Mouse (Mus musculus) stomach, postnatal 0 days (tissue): Measurements from ENCODE around the gene Angel2.

Experiments used
- CTCF ChIP-seq: IDR thresholded peaks from 2 replicates; pipeline ENCODE4 v1.5.1; 2016; ENCODE audit warnings: antibody characterized with exemption, low read depth, mild to moderate bottlenecking, moderate library complexity
- EP300 ChIP-seq: optimal IDR thresholded peaks from 2 replicates; pipeline ENCODE3; 2016; ENCODE audit warnings: antibody characterized with exemption

- TF ChIP-seq CTCF = no peak
- no peak for TF ChIP-seq EP300
Observed at GRCm38 (mm10) chr1:190995548-190995947, 70.6 kb downstream of the Angel2 start.
